Comparison of ENCODE assay signal across 9 mouse cellular contexts in the genomic region with DNA sequence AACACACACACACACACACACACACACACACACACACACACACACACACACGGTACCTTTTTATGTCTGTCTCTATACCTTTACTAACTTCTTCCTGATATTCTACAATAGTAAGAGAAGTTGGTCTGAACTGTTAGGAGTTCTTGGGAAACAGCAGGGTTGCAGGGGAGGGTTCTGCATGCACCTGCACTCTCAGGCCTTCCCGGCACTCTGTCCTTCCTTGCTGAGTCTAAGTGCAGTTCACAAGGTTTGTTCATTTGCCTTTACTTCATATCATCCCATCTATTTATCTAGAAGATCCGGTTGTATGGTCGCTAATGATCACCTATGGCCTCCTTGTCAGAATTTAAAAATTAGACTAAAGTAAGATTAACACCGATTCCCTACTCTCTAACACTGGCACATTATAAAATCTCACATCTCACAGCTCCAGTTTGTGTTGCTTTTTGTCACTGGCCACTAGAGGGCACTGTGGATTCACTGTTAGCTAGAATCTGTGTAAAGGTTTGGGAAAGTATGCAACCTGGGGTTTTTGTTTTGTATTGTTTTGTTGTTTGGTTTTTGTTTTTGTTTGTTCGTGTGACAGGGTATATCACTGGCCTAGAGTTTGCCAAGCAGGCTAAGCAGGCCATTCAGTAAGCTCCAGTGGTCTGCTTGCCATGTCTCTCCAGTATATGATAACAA.
A peak's percentile ranks its signal among the peaks of the same experiment; 100 is the strongest.
DNase-seq lines count a peak whose midpoint lies in the region; ATAC-seq and TF ChIP-seq lines count a peak whose summit lies in the region.
"Had no signal": no experiment of that assay in that cellular context is flagged by ENCODE, and none has a peak within 500 bp of the region (broad histone marks: within the 10 kb centered on the region; RNA-seq: fewer than 3 reads in every experiment).

No protein-coding gene starts in this region.

- H3K9ac ChIP-seq in heart, postnatal 0 days (replicated peaks; ENCODE audit: low read depth, low read length): no peak overlapping the region
- no peak overlapping the region for H3K9ac ChIP-seq in midbrain, embryonic 15.5 days
- no peak overlapping the region for H3K9ac ChIP-seq in stomach, embryonic 15.5 days
- H3K9ac ChIP-seq: embryonic facial prominence, embryonic 15.5 days had no signal

- no peak overlapping the region for H3K4me3 ChIP-seq in heart, postnatal 0 days (ENCODE audit: low read depth, low read length)
- H3K4me3 ChIP-seq in heart, embryonic 10.5 days: no peak overlapping the region
- no peak overlapping the region for H3K4me3 ChIP-seq in G1E (ENCODE audit: low read depth, low read length)
- H3K4me3 ChIP-seq in midbrain, embryonic 15.5 days: no peak overlapping the region
- no peak overlapping the region for H3K4me3 ChIP-seq in stomach, embryonic 15.5 days (replicated peaks)
- H3K4me3 ChIP-seq: embryonic facial prominence, embryonic 15.5 days had no signal

- no peak overlapping the region for H3K4me2 ChIP-seq in heart, postnatal 0 days (ENCODE audit: low read depth, low read length)
- H3K4me2 ChIP-seq in midbrain, embryonic 15.5 days: no peak overlapping the region
- no peak overlapping the region for H3K4me2 ChIP-seq in stomach, embryonic 15.5 days
- H3K4me2 ChIP-seq: embryonic facial prominence, embryonic 15.5 days had no signal

- peak; percentile 41 for DNase-seq in heart, postnatal 0 days (ENCODE audit: low spot score)
- no peak for DNase-seq in heart, embryonic 10.5 days (ENCODE audit: low spot score)
- DNase-seq in G1E (ENCODE audit: low spot score): peak; percentile 25
- DNase-seq in cerebellum, postnatal 25 days: peak; percentile 15 to 57
- DNase-seq in left cerebral cortex, postnatal 10 days (ENCODE audit: extremely low spot score in 1 of 2, low spot score in 2 of 2): peak; percentile 45 to 59

- TF ChIP-seq EP300 in heart, postnatal 0 days (IDR thresholded peaks at IDR 0.05; ENCODE audit: low read depth): no peak

- no peak for ATAC-seq in heart, postnatal 0 days (ENCODE audit: insufficient read depth, low read depth)
- no peak for ATAC-seq in G1E (ENCODE audit: extremely low read depth, insufficient number of reproducible peaks, low FRiP score, poor library complexity, severe bottlenecking)
- peak; percentile 76 to 77; a peak in 3 of 4 replicates for ATAC-seq in hematopoietic stem cell, adult 5-6 weeks (replicated peaks in 1 of 2; ENCODE audit: insufficient read depth in 1 of 2, low FRiP score in 2 of 2, low TSS enrichment in 1 of 2, low read depth in 1 of 2, poor library complexity in 2 of 2, severe bottlenecking in 2 of 2)
- ATAC-seq in midbrain, embryonic 15.5 days (replicated peaks): peak; percentile 87
- ATAC-seq in stomach, embryonic 15.5 days (ENCODE audit: insufficient read depth, low FRiP score, low read depth): 0 out of 2 replicates have a peak, but pooled peaks have one; percentile 22

- intact Hi-C loops in left cerebral cortex, postnatal 10 days (cut with DNase I): loop anchor here (5.0 to 10.0 kb wide), 2 partner anchors 420 to 628 kb away; no protein-coding TSS in a partner anchor

- 30% methylated on average over 6 of the region's 6 CpGs for WGBS in heart, postnatal 0 days
- 34% methylated on average over 6 of the region's 6 CpGs for WGBS in heart, embryonic 10.5 days
- WGBS in midbrain, embryonic 15.5 days: 32% methylated on average over 6 of the region's 6 CpGs
- WGBS in stomach, embryonic 15.5 days: 29% methylated on average over 6 of the region's 6 CpGs

- H3K36me3 ChIP-seq in heart, postnatal 0 days (replicated peaks; ENCODE audit: control insufficient read depth, insufficient read depth, low read length): no peaks in the 10 kb centered on the region
- H3K36me3 ChIP-seq in heart, embryonic 10.5 days: no peaks in the 10 kb centered on the region
- H3K36me3 ChIP-seq in G1E (replicated peaks): no peaks in the 10 kb centered on the region
- no peaks in the 10 kb centered on the region for H3K36me3 ChIP-seq in midbrain, embryonic 15.5 days (replicated peaks)
- no peaks in the 10 kb centered on the region for H3K36me3 ChIP-seq in stomach, embryonic 15.5 days
- H3K36me3 ChIP-seq: embryonic facial prominence, embryonic 15.5 days had no signal

- H3K9me3 ChIP-seq in heart, postnatal 0 days (replicated peaks; ENCODE audit: control insufficient read depth, low read length): no peaks in the 10 kb centered on the region
- H3K9me3 ChIP-seq in heart, embryonic 10.5 days: no peaks in the 10 kb centered on the region
- H3K9me3 ChIP-seq in G1E (replicated peaks): no peaks in the 10 kb centered on the region
- no peaks in the 10 kb centered on the region for H3K9me3 ChIP-seq in midbrain, embryonic 15.5 days
- H3K9me3 ChIP-seq in stomach, embryonic 15.5 days: no peaks in the 10 kb centered on the region
- H3K9me3 ChIP-seq: embryonic facial prominence, embryonic 15.5 days had no signal

- TF ChIP-seq CTCF in heart, postnatal 0 days (IDR thresholded peaks at IDR 0.05; ENCODE audit: low read depth): peak; percentile 82
- peak; percentile 46; the same call in 1 of the 2 replicates for TF ChIP-seq CTCF in G1E (IDR thresholded peaks at IDR 0.05; ENCODE audit: low read depth, low read length)

- H3K27me3 ChIP-seq in heart, postnatal 0 days (ENCODE audit: control insufficient read depth, insufficient read depth, low read length): no peaks in the 10 kb centered on the region
- no peaks in the 10 kb centered on the region for H3K27me3 ChIP-seq in heart, embryonic 10.5 days (ENCODE audit: insufficient read depth, poor library complexity, severe bottlenecking)
- no peaks in the 10 kb centered on the region for H3K27me3 ChIP-seq in G1E (ENCODE audit: insufficient read depth, low read length)
- H3K27me3 ChIP-seq in midbrain, embryonic 15.5 days (replicated peaks): no peaks in the 10 kb centered on the region
- no peaks in the 10 kb centered on the region for H3K27me3 ChIP-seq in stomach, embryonic 15.5 days (replicated peaks)
- H3K27me3 ChIP-seq: embryonic facial prominence, embryonic 15.5 days had no signal

- H3K27ac ChIP-seq in heart, postnatal 0 days (ENCODE audit: low read depth): no peak overlapping the region
- no peak overlapping the region for H3K27ac ChIP-seq in heart, embryonic 10.5 days
- H3K27ac ChIP-seq in midbrain, embryonic 15.5 days: no peak overlapping the region
- no peak overlapping the region for H3K27ac ChIP-seq in stomach, embryonic 15.5 days
- H3K27ac ChIP-seq: embryonic facial prominence, embryonic 15.5 days had no signal

- H3K4me1 ChIP-seq in heart, postnatal 0 days (ENCODE audit: control insufficient read depth, insufficient read depth): no peaks in the 10 kb centered on the region
- no peaks in the 10 kb centered on the region for H3K4me1 ChIP-seq in heart, embryonic 10.5 days
- no peaks in the 10 kb centered on the region; the same call in 1 of the 2 replicates for H3K4me1 ChIP-seq in G1E (ENCODE audit: insufficient read depth, low read depth, low read length)
- H3K4me1 ChIP-seq in midbrain, embryonic 15.5 days: no peaks in the 10 kb centered on the region
- no peaks in the 10 kb centered on the region for H3K4me1 ChIP-seq in stomach, embryonic 15.5 days
- H3K4me1 ChIP-seq: embryonic facial prominence, embryonic 15.5 days had no signal

Comparison
In these comparisons a context has a peak if more than half of its experiments do, and no peak if none do; other contexts are left out.
1. ATAC-seq: peak in hematopoietic stem cell, adult 5-6 weeks (2 of 2), midbrain, embryonic 15.5 days (single experiment) and stomach, embryonic 15.5 days (single experiment); none in heart, postnatal 0 days (single experiment) and G1E (single experiment).